In genomic region chr17:31965623-31966022, GRCm38 (mm10) we compare ENCODE assay signal across 8 mouse cellular contexts.
DNase-seq lines count a peak whose midpoint lies in the region; TF ChIP-seq lines count a peak whose summit lies in the region.

No protein-coding gene starts in this region.

- peak; percentile 44 for DNase-seq in gastrocnemius, adult 2 months
- no peak for DNase-seq in gastrocnemius, postnatal 10 days
- DNase-seq in gastrocnemius, postnatal 25 days, result peak; percentile 51
- peak; percentile 85 for DNase-seq in kidney, postnatal 14 days
- peak; percentile 18 for DNase-seq in retina, embryonic 14.5 days (ENCODE audit: low spot score)
- no peak for DNase-seq in layer of hippocampus, adult 11-12 months (ENCODE audit: low spot score)
- DNase-seq in left cerebral cortex, adult 11 months (ENCODE audit: low spot score), result no peak
- DNase-seq in urinary bladder, postnatal 25 days (ENCODE audit: low spot score), result no peak

- H3K27ac ChIP-seq in gastrocnemius, adult 2 months, result peak overlapping the region; percentile 56

- no peak overlapping the region for H3K4me3 ChIP-seq in gastrocnemius, adult 2 months

- no peak for TF ChIP-seq CTCF in gastrocnemius, adult 2 months (IDR thresholded peaks at IDR 0.05)

- intact Hi-C loops in gastrocnemius, adult 2 months (cut with DNase I), result no loop called here

Comparison
In these comparisons a context has a peak if more than half of its experiments do, and no peak if none do; other contexts are left out.
1. DNase-seq: peak in gastrocnemius, adult 2 months (single experiment), gastrocnemius, postnatal 25 days (single experiment), kidney, postnatal 14 days (single experiment) and retina, embryonic 14.5 days (single experiment); none in gastrocnemius, postnatal 10 days (single experiment), layer of hippocampus, adult 11-12 months (single experiment), left cerebral cortex, adult 11 months (single experiment) and urinary bladder, postnatal 25 days (single experiment).